Mouse (Mus musculus) urinary bladder, postnatal 10 days (tissue): ENCODE data around the gene Glb1l.

ENCODE experiments used
- DNase-seq: peaks from one replicate; pipeline ENCODE4 v3.0.0; 2022; ENCODE audit warnings: low spot score

The Glb1l gene

GRCm38 (mm10) chr1:75231224-75231623, 20.6 kb upstream of the Glb1l start:
- no peak for DNase-seq

GRCm38 (mm10) chr1:75230335-75230994, 19.9 kb upstream of the Glb1l start:
- no peak for DNase-seq

- DNase-seq = no peak
Measured at GRCm38 (mm10) chr1:75229158-75229557, 18.5 kb upstream of the Glb1l start.

GRCm38 (mm10) chr1:75227653-75228052, 17.0 kb upstream of the Glb1l start:
- no peak for DNase-seq

GRCm38 (mm10) chr1:75226138-75226537, 15.5 kb upstream of the Glb1l start:
- DNase-seq = no peak

GRCm38 (mm10) chr1:75225473-75225872, 14.9 kb upstream of the Glb1l start:
- DNase-seq = no peak

GRCm38 (mm10) chr1:75223532-75223931, 12.9 kb upstream of the Glb1l start:
- DNase-seq = no peak

- no peak for DNase-seq
Measured at GRCm38 (mm10) chr1:75222926-75223325, 12.3 kb upstream of the Glb1l start.

GRCm38 (mm10) chr1:75221538-75221937, 10.9 kb upstream of the Glb1l start:
- DNase-seq = no peak

- DNase-seq = no peak
Measured at GRCm38 (mm10) chr1:75219531-75219930, 8.9 kb upstream of the Glb1l start, which contains the start of gene Tuba4a. Gene Tuba4a, minus strand, starts transcription at chr1:75219865.

- DNase-seq = peak; percentile 60
Measured at GRCm38 (mm10) chr1:75219078-75219477, 8.5 kb upstream of the Glb1l start.

GRCm38 (mm10) chr1:75218227-75219001, 7.8 kb upstream of the Glb1l start:
- no peak for DNase-seq

GRCm38 (mm10) chr1:75217893-75218226, 7.2 kb upstream of the Glb1l start:
- DNase-seq = no peak

GRCm38 (mm10) chr1:75216797-75217585, 6.4 kb upstream of the Glb1l start:
- DNase-seq = no peak

- DNase-seq = no peak
Measured at GRCm38 (mm10) chr1:75215785-75216184, 5.2 kb upstream of the Glb1l start.

- no peak for DNase-seq
Measured at GRCm38 (mm10) chr1:75214886-75215285, 4.3 kb upstream of the Glb1l start.

GRCm38 (mm10) chr1:75214442-75214841, 3.8 kb upstream of the Glb1l start:
- DNase-seq = no peak

- DNase-seq = no peak
Measured at GRCm38 (mm10) chr1:75213096-75213495, 2.5 kb upstream of the Glb1l start.

GRCm38 (mm10) chr1:75212542-75212941, 1.9 kb upstream of the Glb1l start:
- DNase-seq = no peak

- no peak for DNase-seq
Measured at GRCm38 (mm10) chr1:75211141-75211708, 612 bp upstream of the Glb1l start.

- DNase-seq = peak; percentile 26
Measured at GRCm38 (mm10) chr1:75208967-75209678, 1.5 kb downstream of the Glb1l start.

GRCm38 (mm10) chr1:75201236-75201635, 9.4 kb downstream of the Glb1l start:
- DNase-seq = no peak
